Mouse (Mus musculus): ENCODE results near the gene Pigs. TPM values are rescaled to one million over a fixed set of nuclear protein-coding genes. Genes with fewer than 3 reads are reported as not detected.

The Pigs gene
- polyA plus RNA-seq, 1 experiment from 2014 or later, result 70.3 TPM

GRCm38 (mm10) chr11:78370389-78370788 lies 42.2 kb downstream of the Pigs start:
- no peak for ATAC-seq (replicated peaks; ENCODE audit: low FRiP score)
- Histone ChIP-seq H3K4me3 (ENCODE audit: low read depth, low read length) (no peak overlapping the region), H3K36me3 (ENCODE audit: control insufficient read depth, insufficient read depth, low read length) (no peaks in the 10 kb centered on the region), H3K27me3 (ENCODE audit: control insufficient read depth, insufficient read depth, low read length) (no peaks in the 10 kb centered on the region), H3K4me2 (ENCODE audit: low read depth, low read length, severe bottlenecking) (no peak overlapping the region), H3K9ac (ENCODE audit: low read length) (no peak overlapping the region), H3K27ac (ENCODE audit: low read depth, low read length) (no peak overlapping the region), H3K9me3 (ENCODE audit: control insufficient read depth, low read length) (no peaks in the 10 kb centered on the region), H3K4me1 (replicated peaks; ENCODE audit: control insufficient read depth, insufficient read depth, low read length) (no peaks in the 10 kb centered on the region)
- 58% methylated on average over 1 of the region's 1 CpGs for WGBS
- DNase-seq (ENCODE audit: low spot score), result peak; percentile 40

- Histone ChIP-seq H3K27ac (ENCODE audit: low read depth, low read length) (no peak overlapping the region), H3K4me2 (ENCODE audit: low read depth, low read length, severe bottlenecking) (no peak overlapping the region), H3K9me3 (ENCODE audit: control insufficient read depth, low read length) (no peaks in the 10 kb centered on the region), H3K4me3 (ENCODE audit: low read depth, low read length) (no peak overlapping the region), H3K27me3 (ENCODE audit: control insufficient read depth, insufficient read depth, low read length) (no peaks in the 10 kb centered on the region), H3K36me3 (ENCODE audit: control insufficient read depth, insufficient read depth, low read length) (no peaks in the 10 kb centered on the region), H3K9ac (ENCODE audit: low read length) (no peak overlapping the region), H3K4me1 (replicated peaks; ENCODE audit: control insufficient read depth, insufficient read depth, low read length) (no peaks in the 10 kb centered on the region)
- WGBS, result 88% methylated on average over 11 of the region's 11 CpGs
- no peak for ATAC-seq (replicated peaks; ENCODE audit: low FRiP score)
- DNase-seq (ENCODE audit: low spot score), result no peak
These were observed 43.5 kb downstream of the Pigs start for GRCm38 (mm10) chr11:78371711-78372110.

- Histone ChIP-seq H3K36me3 (ENCODE audit: control insufficient read depth, insufficient read depth, low read length) (no peaks in the 10 kb centered on the region), H3K9ac (ENCODE audit: low read length) (no peak overlapping the region), H3K9me3 (ENCODE audit: control insufficient read depth, low read length) (no peaks in the 10 kb centered on the region), H3K27ac (ENCODE audit: low read depth, low read length) (no peak overlapping the region), H3K4me1 (replicated peaks; ENCODE audit: control insufficient read depth, insufficient read depth, low read length) (no peaks in the 10 kb centered on the region), H3K4me2 (ENCODE audit: low read depth, low read length, severe bottlenecking) (no peak overlapping the region), H3K27me3 (ENCODE audit: control insufficient read depth, insufficient read depth, low read length) (no peaks in the 10 kb centered on the region), H3K4me3 (ENCODE audit: low read depth, low read length) (no peak overlapping the region)
- ATAC-seq (replicated peaks; ENCODE audit: low FRiP score), result no peak
- no peak for DNase-seq (ENCODE audit: low spot score)
- WGBS, result 87% methylated on average over 3 of the region's 3 CpGs
These were observed 44.0 kb downstream of the Pigs start for GRCm38 (mm10) chr11:78372166-78372565.

GRCm38 (mm10) chr11:78372610-78373009 lies 44.4 kb downstream of the Pigs start:
- no peaks in the 10 kb centered on the region for H3K27me3 ChIP-seq (ENCODE audit: control insufficient read depth, insufficient read depth, low read length)

GRCm38 (mm10) chr11:78374147-78374546 lies 45.9 kb downstream of the Pigs start:
- WGBS, result 91% methylated on average over 8 of the region's 8 CpGs

More at GRCm38 (mm10) chr11:78372610-78373009, 44.4 kb downstream of the Pigs start:
- no peak overlapping the region for H3K4me2 ChIP-seq (ENCODE audit: low read depth, low read length, severe bottlenecking)
- H3K27ac ChIP-seq (ENCODE audit: low read depth, low read length), result no peak overlapping the region
- no peak overlapping the region for H3K9ac ChIP-seq (ENCODE audit: low read length)
- 67% methylated on average over 7 of the region's 7 CpGs for WGBS
- H3K4me3 ChIP-seq (ENCODE audit: low read depth, low read length), result no peak overlapping the region
- no peaks in the 10 kb centered on the region for H3K9me3 ChIP-seq (ENCODE audit: control insufficient read depth, low read length)
- peak; percentile 41 for DNase-seq (ENCODE audit: low spot score)
- no peak for ATAC-seq (replicated peaks; ENCODE audit: low FRiP score)
- H3K4me1 ChIP-seq (replicated peaks; ENCODE audit: control insufficient read depth, insufficient read depth, low read length), result no peaks in the 10 kb centered on the region
- H3K36me3 ChIP-seq (ENCODE audit: control insufficient read depth, insufficient read depth, low read length), result no peaks in the 10 kb centered on the region

GRCm38 (mm10) chr11:78377549-78378159 lies 49.4 kb downstream of the Pigs start:
- no peaks in the 10 kb centered on the region for H3K9me3 ChIP-seq (ENCODE audit: control insufficient read depth, low read length)
- ATAC-seq (replicated peaks; ENCODE audit: low FRiP score), result no peak
- H3K9ac ChIP-seq (ENCODE audit: low read length), result no peak overlapping the region
- DNase-seq (ENCODE audit: low spot score), result no peak
- H3K4me1 ChIP-seq (replicated peaks; ENCODE audit: control insufficient read depth, insufficient read depth, low read length), result no peaks in the 10 kb centered on the region
- WGBS, result 60% methylated on average over 10 of the region's 12 CpGs
- H3K27ac ChIP-seq (ENCODE audit: low read depth, low read length), result no peak overlapping the region
- H3K36me3 ChIP-seq (ENCODE audit: control insufficient read depth, insufficient read depth, low read length), result no peaks in the 10 kb centered on the region
- H3K4me2 ChIP-seq (ENCODE audit: low read depth, low read length, severe bottlenecking), result no peak overlapping the region
- no peaks in the 10 kb centered on the region for H3K27me3 ChIP-seq (ENCODE audit: control insufficient read depth, insufficient read depth, low read length)
- H3K4me3 ChIP-seq (ENCODE audit: low read depth, low read length), result no peak overlapping the region

More at GRCm38 (mm10) chr11:78374147-78374546, 45.9 kb downstream of the Pigs start:
- Histone ChIP-seq H3K9me3 (ENCODE audit: control insufficient read depth, low read length) (no peaks in the 10 kb centered on the region), H3K27ac (ENCODE audit: low read depth, low read length) (no peak overlapping the region), H3K36me3 (ENCODE audit: control insufficient read depth, insufficient read depth, low read length) (no peaks in the 10 kb centered on the region), H3K4me1 (replicated peaks; ENCODE audit: control insufficient read depth, insufficient read depth, low read length) (no peaks in the 10 kb centered on the region), H3K4me3 (ENCODE audit: low read depth, low read length) (no peak overlapping the region), H3K9ac (ENCODE audit: low read length) (no peak overlapping the region), H3K4me2 (ENCODE audit: low read depth, low read length, severe bottlenecking) (no peak overlapping the region), H3K27me3 (ENCODE audit: control insufficient read depth, insufficient read depth, low read length) (no peaks in the 10 kb centered on the region)
- DNase-seq (ENCODE audit: low spot score) (no peak), ATAC-seq (replicated peaks; ENCODE audit: low FRiP score) (no peak)

- no peak for DNase-seq (ENCODE audit: low spot score)
These were observed 52.1 kb downstream of the Pigs start for GRCm38 (mm10) chr11:78380351-78380750.

GRCm38 (mm10) chr11:78380996-78381395 lies 52.8 kb downstream of the Pigs start:
- ATAC-seq (replicated peaks; ENCODE audit: low FRiP score), result no peak
- WGBS, result 85% methylated on average over 3 of the region's 3 CpGs

More at GRCm38 (mm10) chr11:78380351-78380750, 52.1 kb downstream of the Pigs start:
- Histone ChIP-seq H3K4me2 (ENCODE audit: low read depth, low read length, severe bottlenecking) (no peak overlapping the region), H3K36me3 (ENCODE audit: control insufficient read depth, insufficient read depth, low read length) (no peaks in the 10 kb centered on the region), H3K9ac (ENCODE audit: low read length) (no peak overlapping the region), H3K9me3 (ENCODE audit: control insufficient read depth, low read length) (no peaks in the 10 kb centered on the region), H3K4me1 (replicated peaks; ENCODE audit: control insufficient read depth, insufficient read depth, low read length) (no peaks in the 10 kb centered on the region), H3K27me3 (ENCODE audit: control insufficient read depth, insufficient read depth, low read length) (no peaks in the 10 kb centered on the region), H3K27ac (ENCODE audit: low read depth, low read length) (no peak overlapping the region), H3K4me3 (ENCODE audit: low read depth, low read length) (no peak overlapping the region)
- 80% methylated on average over 4 of the region's 4 CpGs for WGBS
- no peak for ATAC-seq (replicated peaks; ENCODE audit: low FRiP score)

GRCm38 (mm10) chr11:78382286-78382685 lies 54.1 kb downstream of the Pigs start:
- Histone ChIP-seq H3K9ac (ENCODE audit: low read length) (no peak overlapping the region), H3K4me2 (ENCODE audit: low read depth, low read length, severe bottlenecking) (no peak overlapping the region), H3K4me1 (replicated peaks; ENCODE audit: control insufficient read depth, insufficient read depth, low read length) (no peaks in the 10 kb centered on the region), H3K27me3 (ENCODE audit: control insufficient read depth, insufficient read depth, low read length) (no peaks in the 10 kb centered on the region), H3K4me3 (ENCODE audit: low read depth, low read length) (no peak overlapping the region), H3K27ac (ENCODE audit: low read depth, low read length) (no peak overlapping the region), H3K36me3 (ENCODE audit: control insufficient read depth, insufficient read depth, low read length) (no peaks in the 10 kb centered on the region), H3K9me3 (ENCODE audit: control insufficient read depth, low read length) (no peaks in the 10 kb centered on the region)
- 86% methylated on average over 7 of the region's 7 CpGs for WGBS
- ATAC-seq (replicated peaks; ENCODE audit: low FRiP score), result no peak
- peak; percentile 46 for DNase-seq (ENCODE audit: low spot score)

More at GRCm38 (mm10) chr11:78380996-78381395, 52.8 kb downstream of the Pigs start:
- H3K27me3 ChIP-seq (ENCODE audit: control insufficient read depth, insufficient read depth, low read length), result no peaks in the 10 kb centered on the region
- H3K4me2 ChIP-seq (ENCODE audit: low read depth, low read length, severe bottlenecking), result no peak overlapping the region
- no peak overlapping the region for H3K27ac ChIP-seq (ENCODE audit: low read depth, low read length)
- H3K4me1 ChIP-seq (replicated peaks; ENCODE audit: control insufficient read depth, insufficient read depth, low read length), result no peaks in the 10 kb centered on the region
- H3K36me3 ChIP-seq (ENCODE audit: control insufficient read depth, insufficient read depth, low read length), result no peaks in the 10 kb centered on the region
- no peaks in the 10 kb centered on the region for H3K9me3 ChIP-seq (ENCODE audit: control insufficient read depth, low read length)
- no peak for DNase-seq (ENCODE audit: low spot score)
- H3K9ac ChIP-seq (ENCODE audit: low read length), result no peak overlapping the region
- no peak overlapping the region for H3K4me3 ChIP-seq (ENCODE audit: low read depth, low read length)
